Mouse (Mus musculus): Measurements from ENCODE around the gene Gm6880.
"Not testable (repeated sequence)": the region's sequence is repeated elsewhere in the genome, so short reads cannot be mapped to it uniquely, and the experiment has no call there.

The Gm6880 gene

DNA sequence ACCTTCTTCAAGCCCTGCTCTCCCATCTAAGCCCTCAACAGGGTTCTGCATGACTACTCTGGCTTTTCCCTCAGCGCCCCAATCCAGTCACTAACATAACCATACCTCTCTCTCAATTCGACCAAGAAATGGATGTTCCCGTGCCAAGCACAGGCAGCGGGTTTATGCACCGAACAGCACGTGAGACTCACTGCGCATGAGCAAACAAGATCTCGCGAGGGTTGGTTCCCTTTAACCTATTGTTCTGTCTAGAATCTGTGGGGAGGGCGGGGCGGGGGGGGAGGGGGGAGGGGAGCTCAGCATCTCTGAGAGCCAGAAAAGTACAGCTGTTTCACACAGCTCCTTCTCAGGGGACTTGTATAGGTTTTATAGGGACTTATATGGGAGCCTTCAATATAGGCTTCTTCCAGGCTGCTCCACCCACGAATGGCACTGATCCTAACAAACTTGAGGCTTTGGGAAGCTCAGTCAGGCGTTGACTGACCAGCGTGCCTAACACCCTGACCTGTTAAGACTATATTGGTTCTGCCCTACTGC lies at the start of gene Gm6880:
Gene Gm6880, minus strand, starts transcription at position 51 of the 537 bp plus-strand sequence.
- not testable (repeated sequence) for DNase-seq (ENCODE audit: low read depth in 1 of 2, low spot score in 2 of 2)

DNA sequence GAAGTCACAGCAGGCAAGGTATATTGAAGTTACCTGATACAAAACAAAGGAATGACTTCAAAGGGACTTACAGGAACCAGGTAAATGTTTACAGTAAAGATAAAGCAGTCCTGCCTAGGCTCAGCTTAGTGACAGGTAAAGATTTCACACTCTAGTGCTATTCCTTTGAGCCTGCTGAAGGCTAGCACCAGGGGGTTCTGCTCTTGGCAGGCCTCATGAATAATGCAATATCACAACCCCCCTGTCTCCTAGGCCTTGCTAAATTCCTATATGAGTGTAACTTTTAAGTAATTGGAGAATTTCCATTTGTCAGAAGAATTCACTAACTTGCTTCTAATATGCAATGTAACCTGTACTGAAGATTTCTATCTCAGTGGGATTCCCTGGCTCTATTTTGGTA lies 36.3 kb upstream of the Gm6880 start:
- not testable (repeated sequence) for DNase-seq (ENCODE audit: low read depth in 1 of 2, low spot score in 2 of 2)

DNA sequence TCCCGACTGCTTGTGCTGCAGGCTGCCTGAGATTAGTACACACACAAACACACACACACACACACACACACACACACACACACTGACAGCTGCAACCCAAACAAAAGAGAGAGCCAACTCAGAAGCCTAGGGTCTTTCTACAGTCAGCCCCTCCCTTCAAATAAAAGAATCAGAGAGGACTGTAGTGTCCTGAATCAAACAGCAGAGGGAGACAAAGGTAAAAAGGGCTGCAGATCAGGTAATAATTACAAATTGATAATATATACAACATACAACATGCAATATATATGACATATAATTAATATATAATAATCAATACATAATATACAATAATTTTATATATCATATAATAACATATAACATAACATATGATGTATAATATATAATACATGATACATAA lies 15.9 kb upstream of the Gm6880 start:
- DNase-seq (ENCODE audit: low read depth in 1 of 2, low spot score in 2 of 2), result no peak

DNA sequence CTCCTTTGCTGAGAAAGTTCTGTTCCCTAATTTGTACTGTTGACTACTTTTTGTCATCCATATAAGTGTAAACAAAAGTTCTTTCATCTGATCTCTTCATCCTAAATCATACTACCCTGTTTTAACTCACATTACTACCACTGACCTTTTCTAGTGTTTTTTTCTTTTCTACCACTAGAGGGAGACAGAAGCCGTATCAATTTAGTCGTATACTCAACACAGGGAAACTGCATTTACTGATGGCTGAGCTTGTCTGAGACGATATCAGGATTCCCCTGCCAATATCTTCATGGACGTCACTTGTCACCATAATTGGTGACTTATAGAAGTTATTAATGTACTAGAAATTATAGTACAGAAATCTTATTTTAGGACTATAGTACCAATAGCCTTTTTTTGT lies 28.4 kb downstream of the Gm6880 start:
- DNase-seq (ENCODE audit: low read depth in 1 of 2, low spot score in 2 of 2), result no peak

DNA sequence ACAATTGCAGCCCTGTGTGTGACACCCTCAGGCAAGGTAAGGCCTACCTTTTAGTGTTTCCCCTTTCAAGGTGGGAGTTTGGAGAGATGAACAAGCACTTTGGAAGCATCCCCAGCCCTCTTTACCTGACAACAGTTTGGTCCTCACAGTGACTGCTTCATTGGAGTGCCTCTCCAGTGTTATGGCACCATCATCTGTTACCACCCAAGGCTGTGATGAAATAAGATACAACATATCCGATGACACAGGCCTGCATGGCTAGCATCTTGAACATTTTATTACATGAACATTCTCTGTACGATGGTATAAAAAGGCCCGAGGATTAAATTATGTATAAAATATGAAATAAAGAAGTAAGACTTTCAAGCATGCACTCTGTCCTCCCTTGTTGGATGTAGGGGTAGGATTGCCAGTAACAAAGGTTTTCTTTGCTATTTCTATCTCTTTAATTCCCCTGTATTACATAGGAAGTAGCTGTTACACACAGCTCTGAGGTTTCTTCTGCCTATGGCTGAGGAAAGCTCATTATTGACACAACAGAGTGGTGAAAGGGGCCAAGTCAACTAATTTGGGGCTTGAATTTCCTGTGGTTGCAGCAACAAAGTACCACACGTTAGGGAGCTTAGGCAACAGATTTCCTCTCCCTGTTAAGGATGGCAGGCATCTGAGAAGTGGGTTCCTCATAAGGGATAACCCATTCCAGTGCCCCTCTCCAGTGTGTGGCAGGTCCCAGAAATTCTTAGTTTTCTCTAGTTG lies 29.9 kb downstream of the Gm6880 start:
- no peak for DNase-seq (ENCODE audit: low read depth in 1 of 2, low spot score in 2 of 2)

Measured in monocyte, adult 2 months (primary cell).